Mouse (Mus musculus) heart, embryonic 16.5 days (tissue): Measurements from ENCODE around the gene Lamp2. TPM values are rescaled to one million over a fixed set of nuclear protein-coding genes. Genes with fewer than 3 reads are reported as not detected.

Experiments
- ATAC-seq: fragments of 200-750 bp; cut with Nextera tagmentation; replicated peaks from 2 replicates; pipeline ENCODE4 v1.8.0; 2017; ENCODE audit warnings: moderate number of reproducible peaks; ENCODE audit not compliant: insufficient read depth, low FRiP score; ENCODE audit errors: extremely low read depth
- H3K27ac ChIP-seq: fragments of 300-500 bp; sonication (generic); 2 replicates; pipeline ENCODE4 v1.5.1; 2014; ENCODE audit warnings: mild to moderate bottlenecking, low read length, control low read depth, moderate library complexity
- H3K27me3 ChIP-seq: fragments of 300-500 bp; sonication (generic); 2 replicates; pipeline ENCODE4 v1.6.1; 2014; ENCODE audit warnings: low read length, mixed read lengths; ENCODE audit not compliant: control insufficient read depth, insufficient read depth
- H3K36me3 ChIP-seq: fragments of 300-500 bp; sonication (generic); 2 replicates; pipeline ENCODE4 v1.6.1; 2014; ENCODE audit not compliant: control insufficient read depth, insufficient read depth
- H3K4me1 ChIP-seq: fragments of 300-500 bp; sonication (generic); 2 replicates; pipeline ENCODE4 v1.6.1; 2014; ENCODE audit warnings: low read length, mixed read lengths; ENCODE audit not compliant: control insufficient read depth, insufficient read depth
- H3K4me2 ChIP-seq: fragments of 300-500 bp; sonication (generic); 2 replicates; pipeline ENCODE4 v1.6.1; 2014; ENCODE audit warnings: low read depth, mild to moderate bottlenecking, control low read depth, low read length
- H3K4me3 ChIP-seq: fragments of 300-500 bp; sonication (generic); 2 replicates; pipeline ENCODE4 v1.5.1; 2014; ENCODE audit warnings: mild to moderate bottlenecking, control low read depth, low read length
- H3K9ac ChIP-seq: fragments of 300-500 bp; sonication (generic); 2 replicates; pipeline ENCODE4 v1.6.1; 2014; ENCODE audit warnings: low read length, control low read depth
- H3K9me3 ChIP-seq: fragments of 300-500 bp; sonication (generic); replicated peaks from 2 replicates; pipeline ENCODE4 v1.6.1; 2016; ENCODE audit warnings: low read length; ENCODE audit not compliant: control insufficient read depth
- WGBS: fragments of 180-500 bp; shearing (Covaris S2); extraction: QIAGEN DNeasy Blood & Tissue Kit; methylation state at CpG from one replicate; pipeline ENCODE4 v1.1.7; 2014; 5-methylcytosine and 5-hydroxymethylcytosine counted together
- polyA plus RNA-seq: library from polyadenylated mRNA; unstranded; fragments of >200 nt; fragmentation: Nextera tagmentation; extraction: Ambion mirVana; gene quantifications from 2 replicates; pipeline ENCODE4 v1.2.1, GENCODE M21; 2015

Gene Lamp2
- polyA plus RNA-seq, 1 experiment from 2014 or later, result 161 TPM

GRCm38 (mm10) chrX:38442425-38442824, 13.8 kb downstream of the Lamp2 start:
- Histone ChIP-seq H3K36me3 (peaks cover 4% of the 10 kb centered on the region; the same call in 1 of the 2 replicates), H3K4me1 (peaks cover 6% of the 10 kb centered on the region), H3K4me3 (no peak overlapping the region), H3K27me3 (no peaks in the 10 kb centered on the region), H3K27ac (no peak overlapping the region), H3K9ac (no peak overlapping the region), H3K9me3 (no peaks in the 10 kb centered on the region), H3K4me2 (no peak overlapping the region)
- ATAC-seq, result no peak
- 79% methylated on average over 1 of the region's 1 CpGs for WGBS

DNA sequence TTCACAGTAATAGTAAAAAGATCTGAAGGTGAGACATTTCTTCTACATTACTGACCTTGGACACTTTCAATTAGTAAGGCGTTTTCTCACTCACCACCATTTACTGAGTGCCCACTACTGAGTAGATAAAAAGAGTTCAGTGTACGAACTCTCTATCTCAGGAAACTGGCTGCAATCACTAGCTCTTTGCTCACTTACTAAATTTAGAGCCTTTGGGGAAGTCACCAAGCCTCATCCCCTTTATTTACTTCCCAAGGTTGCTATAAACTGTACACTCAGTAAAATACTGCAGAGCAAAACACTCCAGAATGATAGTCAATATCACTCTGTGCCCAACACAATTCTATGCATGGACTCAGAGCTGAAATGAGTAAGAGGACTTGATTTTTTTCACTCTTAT, 16.6 kb downstream of the Lamp2 start:
- peak; percentile 64; the same call in 1 of the 2 replicates for ATAC-seq
- no peak overlapping the region for H3K9ac ChIP-seq
- peaks cover 6% of the 10 kb centered on the region for H3K4me1 ChIP-seq
- H3K27ac ChIP-seq, result no peak overlapping the region; the same call in 1 of the 2 replicates
- no peaks in the 10 kb centered on the region for H3K9me3 ChIP-seq
- WGBS, result 24% methylated on average over 2 of the region's 2 CpGs
- H3K36me3 ChIP-seq, result peaks cover 7% of the 10 kb centered on the region; the same call in 1 of the 2 replicates
- no peak overlapping the region for H3K4me2 ChIP-seq
- H3K27me3 ChIP-seq, result no peaks in the 10 kb centered on the region
- H3K4me3 ChIP-seq, result no peak overlapping the region

- Histone ChIP-seq H3K9me3 (no peaks in the 10 kb centered on the region), H3K27me3 (no peaks in the 10 kb centered on the region), H3K4me2 (no peak overlapping the region), H3K4me1 (peaks cover 6% of the 10 kb centered on the region), H3K27ac (no peak overlapping the region), H3K9ac (no peak overlapping the region), H3K36me3 (peaks cover 7% of the 10 kb centered on the region; the same call in 1 of the 2 replicates), H3K4me3 (no peak overlapping the region)
- peak; percentile 41; the same call in 1 of the 2 replicates for ATAC-seq
- 43% methylated on average over 7 of the region's 7 CpGs for WGBS
These were observed 18.0 kb downstream of the Lamp2 start for GRCm38 (mm10) chrX:38438147-38438791.

GRCm38 (mm10) chrX:38429455-38429854, 26.8 kb downstream of the Lamp2 start:
- H3K36me3 ChIP-seq, result peaks cover 15% of the 10 kb centered on the region
- H3K9ac ChIP-seq, result no peak overlapping the region
- no peak for ATAC-seq
- WGBS, result 86% methylated on average over 4 of the region's 4 CpGs
- H3K27ac ChIP-seq, result no peak overlapping the region
- H3K27me3 ChIP-seq, result no peaks in the 10 kb centered on the region
- no peaks in the 10 kb centered on the region for H3K4me1 ChIP-seq
- no peak overlapping the region for H3K4me3 ChIP-seq
- no peak overlapping the region for H3K4me2 ChIP-seq
- no peaks in the 10 kb centered on the region for H3K9me3 ChIP-seq

GRCm38 (mm10) chrX:38428818-38429440, 27.3 kb downstream of the Lamp2 start:
- H3K4me3 ChIP-seq, result no peak overlapping the region
- peaks cover 17% of the 10 kb centered on the region for H3K36me3 ChIP-seq
- whole genome bisulfite sequencing, result 73% methylated on average over 3 of the region's 3 CpGs
- no peaks in the 10 kb centered on the region for H3K27me3 ChIP-seq
- H3K9ac ChIP-seq, result no peak overlapping the region
- H3K27ac ChIP-seq, result no peak overlapping the region
- H3K4me2 ChIP-seq, result no peak overlapping the region
- H3K9me3 ChIP-seq, result no peaks in the 10 kb centered on the region
- H3K4me1 ChIP-seq, result no peaks in the 10 kb centered on the region
- ATAC-seq, result no peak

GRCm38 (mm10) chrX:38426043-38426442, 30.2 kb downstream of the Lamp2 start:
- 56% methylated on average over 1 of the region's 1 CpGs for WGBS
- Histone ChIP-seq H3K36me3 (peaks cover 17% of the 10 kb centered on the region), H3K9me3 (no peaks in the 10 kb centered on the region), H3K4me2 (no peak overlapping the region), H3K4me3 (no peak overlapping the region), H3K4me1 (0 out of 2 replicates have a peak, but pooled peaks cover 2% of the 10 kb centered on the region), H3K9ac (no peak overlapping the region), H3K27me3 (no peaks in the 10 kb centered on the region), H3K27ac (no peak overlapping the region)
- no peak for ATAC-seq

DNA sequence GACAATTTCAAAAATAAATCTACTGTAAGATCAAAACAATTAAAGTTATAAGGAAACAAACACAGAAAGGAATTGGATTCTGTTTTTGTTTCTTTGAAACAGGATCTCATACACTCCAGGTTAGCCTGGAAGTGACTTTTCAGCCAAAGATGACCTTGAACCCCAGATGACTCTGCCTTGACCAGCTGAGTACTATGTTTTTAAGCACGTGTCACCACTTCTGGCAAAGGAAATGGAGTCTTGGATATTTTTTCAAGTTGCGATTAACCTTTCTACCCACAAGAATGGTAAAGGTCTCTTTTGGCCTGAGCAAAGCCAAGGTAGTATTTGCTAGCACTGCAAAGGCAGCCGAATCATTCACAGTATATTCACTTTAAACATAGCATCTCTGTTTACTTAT, 33.2 kb downstream of the Lamp2 start:
- Histone ChIP-seq H3K4me3 (no peak overlapping the region), H3K4me2 (no peak overlapping the region), H3K27ac (peak overlapping the region; percentile 43; the same call in 1 of the 2 replicates), H3K4me1 (0 out of 2 replicates have a peak, but pooled peaks cover 2% of the 10 kb centered on the region), H3K9me3 (no peaks in the 10 kb centered on the region), H3K27me3 (no peaks in the 10 kb centered on the region), H3K9ac (no peak overlapping the region), H3K36me3 (0 out of 2 replicates have a peak, but pooled peaks cover 7% of the 10 kb centered on the region)
- 55% methylated on average over 3 of the region's 3 CpGs for WGBS
- ATAC-seq, result no peak

GRCm38 (mm10) chrX:38422396-38422795, 33.9 kb downstream of the Lamp2 start:
- WGBS, result 51% methylated on average over 3 of the region's 3 CpGs
- Histone ChIP-seq H3K4me1 (0 out of 2 replicates have a peak, but pooled peaks cover 2% of the 10 kb centered on the region), H3K9me3 (no peaks in the 10 kb centered on the region), H3K4me3 (no peak overlapping the region), H3K4me2 (no peak overlapping the region), H3K36me3 (0 out of 2 replicates have a peak, but pooled peaks cover 7% of the 10 kb centered on the region), H3K27ac (peak overlapping the region; percentile 61), H3K27me3 (no peaks in the 10 kb centered on the region), H3K9ac (no peak overlapping the region)
- no peak for ATAC-seq

GRCm38 (mm10) chrX:38403879-38404278, 52.4 kb downstream of the Lamp2 start:
- no peak for ATAC-seq
- no peak overlapping the region for H3K4me2 ChIP-seq
- no peak overlapping the region for H3K9ac ChIP-seq
- H3K9me3 ChIP-seq, result no peaks in the 10 kb centered on the region
- no peaks in the 10 kb centered on the region for H3K27me3 ChIP-seq
- H3K36me3 ChIP-seq, result no peaks in the 10 kb centered on the region
- 0 out of 2 replicates have a peak, but pooled peaks cover 3% of the 10 kb centered on the region for H3K4me1 ChIP-seq
- no peak overlapping the region for H3K27ac ChIP-seq
- H3K4me3 ChIP-seq, result no peak overlapping the region
- WGBS, result 72% methylated on average over 3 of the region's 3 CpGs
